Mouse (Mus musculus): ENCODE measurements at regions not wholly inside any gene's neighbourhood (a gene's known extent, or its start where the extent isn't known, plus 50 kb on each side); places are given as distances from the start of the nearest gene placed in this dataset.

GRCm38 (mm10) chr7:125383021-125383420 is 61.5 kb upstream of the Kdm8 start:
- TF ChIP-seq CTCF (IDR thresholded peaks at IDR 0.05; ENCODE audit: borderline replicate concordance, insufficient read depth, low read length) (no peak), POLR2A (IDR thresholded peaks at IDR 0.05; ENCODE audit: low read depth, low read length) (no peak)
